Mouse (Mus musculus) mammary gland, adult 2 months (tissue): ENCODE results near the gene Ifnab. TPM values are rescaled to one million over a fixed set of nuclear protein-coding genes. Genes with fewer than 3 reads are reported as not detected.

Experiments
- polyA plus RNA-seq: library from polyadenylated mRNA; depleted of rRNA; stranded (reverse); fragments of >200 nt; gene quantifications from 2 replicates; pipeline ENCODE4 v1.2.3, GENCODE M21; 2012; ENCODE audit warnings: low replicate concordance; rRNA removed

Gene Ifnab
- polyA plus RNA-seq = not detected in 2 replicates

GRCm38 (mm10) chr4:88691259-88691658 is at the start of gene Ifnab:
Gene Ifnab, minus strand, starts transcription at chr4:88691359.

GRCm38 (mm10) chr4:88721791-88722721 is 30.9 kb upstream of the Ifnab start, which contains the start of the genes Gm26566 and Klhl9:
Gene Gm26566, plus strand, starts transcription at chr4:88721805.
Gene Klhl9, minus strand, starts transcription at chr4:88722465.

GRCm38 (mm10) chr4:88683812-88684211 is 7.3 kb downstream of the Ifnab start, which contains the start of gene Ifna2:
Gene Ifna2, minus strand, starts transcription at chr4:88683912.

GRCm38 (mm10) chr4:88676824-88677223 is 14.3 kb downstream of the Ifnab start, which contains the start of gene Ifna16:
Gene Ifna16, minus strand, starts transcription at chr4:88676924.

GRCm38 (mm10) chr4:88644359-88644758 is 46.8 kb downstream of the Ifnab start, which contains the start of gene Ifna13:
Gene Ifna13, minus strand, starts transcription at chr4:88644459.

Other genes with a start within 250 kb of the Ifnab start
- not detected in 2 replicates for gene Ifnb1, start 168.6 kb downstream of the Ifnab start, polyA plus RNA-seq
- not detected in 2 replicates for gene Ifna15, start 133.1 kb downstream of the Ifnab start, polyA plus RNA-seq
- gene Ifna14, start 119.6 kb downstream of the Ifnab start, polyA plus RNA-seq = not detected in 2 replicates
- not detected in 2 replicates for gene Ifna9, start 99.0 kb downstream of the Ifnab start, polyA plus RNA-seq
- not detected in 2 replicates for gene Ifna12, start 88.0 kb downstream of the Ifnab start, polyA plus RNA-seq
- gene C87499, start 56.9 kb downstream of the Ifnab start, polyA plus RNA-seq = not detected in 2 replicates
- not detected in 2 replicates for gene Ifna13, start 46.9 kb downstream of the Ifnab start, polyA plus RNA-seq
- not detected in 2 replicates for gene Ifna16, start 14.4 kb downstream of the Ifnab start, polyA plus RNA-seq
- gene Ifna2, start 7.4 kb downstream of the Ifnab start, polyA plus RNA-seq = not detected in 2 replicates
- gene Gm26566, start 30.4 kb upstream of the Ifnab start, polyA plus RNA-seq = 0.43 TPM in 1 of 2 replicates, not detected in the other
- 16.8 and 23.2 TPM in 2 replicates for gene Klhl9, start 31.1 kb upstream of the Ifnab start, polyA plus RNA-seq
- gene Gm13271, start 63.5 kb upstream of the Ifnab start, polyA plus RNA-seq = not detected in 2 replicates
- gene Gm13283, start 68.8 kb upstream of the Ifnab start, polyA plus RNA-seq = 0.17 and 0.27 TPM in 2 replicates
- not detected in 2 replicates for gene Gm13290, start 82.5 kb upstream of the Ifnab start, polyA plus RNA-seq
- not detected in 2 replicates for gene Gm13289, start 85.6 kb upstream of the Ifnab start, polyA plus RNA-seq
- gene Gm13272, start 88.5 kb upstream of the Ifnab start, polyA plus RNA-seq = not detected in 2 replicates
- 0.07 TPM in 1 of 2 replicates, not detected in the other for gene Ifnz, start 90.8 kb upstream of the Ifnab start, polyA plus RNA-seq
- gene Gm13276, start 94.3 kb upstream of the Ifnab start, polyA plus RNA-seq = not detected in 2 replicates
- not detected in 2 replicates for gene Gm13277, start 97.3 kb upstream of the Ifnab start, polyA plus RNA-seq
- gene Gm13278, start 100.2 kb upstream of the Ifnab start, polyA plus RNA-seq = not detected in 2 replicates
- not detected in 2 replicates for gene Gm13275, start 103.1 kb upstream of the Ifnab start, polyA plus RNA-seq
- not detected in 2 replicates for gene Gm13279, start 106.0 kb upstream of the Ifnab start, polyA plus RNA-seq
- not detected in 2 replicates for gene Gm13285, start 108.3 kb upstream of the Ifnab start, polyA plus RNA-seq
- gene Gm13287, start 111.9 kb upstream of the Ifnab start, polyA plus RNA-seq = not detected in 2 replicates
- not detected in 2 replicates for gene Gm13288, start 114.2 kb upstream of the Ifnab start, polyA plus RNA-seq
- gene Ifna7, start 124.9 kb upstream of the Ifnab start, polyA plus RNA-seq = not detected in 2 replicates
- not detected in 2 replicates for gene Ifna11, start 128.6 kb upstream of the Ifnab start, polyA plus RNA-seq
- not detected in 2 replicates for gene Ifna6, start 136.1 kb upstream of the Ifnab start, polyA plus RNA-seq
- not detected in 2 replicates for gene Ifna5, start 144.2 kb upstream of the Ifnab start, polyA plus RNA-seq
- not detected in 2 replicates for gene Ifna4, start 150.5 kb upstream of the Ifnab start, polyA plus RNA-seq
- not detected in 2 replicates for gene Ifna1, start 158.7 kb upstream of the Ifnab start, polyA plus RNA-seq
- gene Ifne, start 188.8 kb upstream of the Ifnab start, polyA plus RNA-seq = not detected in 2 replicates